Mouse (Mus musculus) intestine, embryonic 14.5 days (tissue): ENCODE measurements at regions not wholly inside any gene's neighbourhood (a gene's known extent, or its start where the extent isn't known, plus 50 kb on each side); places are given as distances from the start of the nearest gene placed in this dataset.
A peak's percentile ranks its signal among the peaks of the same experiment; 100 is the strongest.

ENCODE experiments used
- ATAC-seq: fragments of 200-750 bp; cut with Nextera tagmentation; replicated peaks from 2 replicates; pipeline ENCODE4 v1.8.0; 2017; ENCODE audit warnings: low read depth, moderate number of reproducible peaks, moderate TSS enrichment, moderate library complexity; ENCODE audit not compliant: low FRiP score, low TSS enrichment
- DNase-seq: peaks from one replicate; pipeline ENCODE4 v3.0.0-alpha.2; 2018; ENCODE audit warnings: low spot score
- H3K27ac ChIP-seq: fragments of 300-500 bp; sonication (generic); 2 replicates; pipeline ENCODE4 v1.5.1; 2014; ENCODE audit warnings: low read depth, mild to moderate bottlenecking, control low read depth
- H3K27me3 ChIP-seq: fragments of 300-500 bp; sonication (generic); replicated peaks from 2 replicates; pipeline ENCODE4 v1.6.1; 2014; ENCODE audit warnings: low read length, control low read depth; ENCODE audit not compliant: control insufficient read depth, insufficient read depth
- H3K36me3 ChIP-seq: fragments of 300-500 bp; sonication (generic); 2 replicates; pipeline ENCODE4 v1.6.1; 2014; ENCODE audit warnings: low read length, control low read depth; ENCODE audit not compliant: control insufficient read depth, insufficient read depth
- H3K4me1 ChIP-seq: fragments of 300-500 bp; sonication (generic); replicated peaks from 2 replicates; pipeline ENCODE4 v1.6.1; 2014; ENCODE audit warnings: low read length, control low read depth, mixed read lengths; ENCODE audit not compliant: control insufficient read depth, insufficient read depth
- H3K4me2 ChIP-seq: fragments of 300-500 bp; sonication (generic); 2 replicates; pipeline ENCODE4 v1.6.1; 2014; ENCODE audit warnings: low read length
- H3K4me3 ChIP-seq: fragments of 300-500 bp; sonication (generic); 2 replicates; pipeline ENCODE4 v1.5.1; 2014; ENCODE audit warnings: low read depth, low read length, control low read depth, mixed read lengths
- H3K9ac ChIP-seq: fragments of 300-500 bp; sonication (generic); 2 replicates; pipeline ENCODE4 v1.6.1; 2014; ENCODE audit warnings: mild to moderate bottlenecking, low read length
- H3K9me3 ChIP-seq: fragments of 300-500 bp; sonication (generic); 2 replicates; pipeline ENCODE4 v1.6.1; 2016; ENCODE audit warnings: low read length, control low read depth; ENCODE audit not compliant: control insufficient read depth
- WGBS: fragments of 180-500 bp; shearing (Covaris S2); extraction: QIAGEN DNeasy Blood & Tissue Kit; methylation state at CpG from one replicate; pipeline ENCODE4 v1.1.7; 2014; 5-methylcytosine and 5-hydroxymethylcytosine counted together

- Histone ChIP-seq H3K27ac (no peak overlapping the region), H3K9me3 (no peaks in the 10 kb centered on the region), H3K36me3 (no peaks in the 10 kb centered on the region), H3K4me1 (no peaks in the 10 kb centered on the region), H3K4me3 (no peak overlapping the region), H3K27me3 (no peaks in the 10 kb centered on the region), H3K9ac (no peak overlapping the region), H3K4me2 (no peak overlapping the region)
- whole genome bisulfite sequencing = 28% methylated on average over 4 of the region's 4 CpGs
- DNase-seq = no peak
- ATAC-seq = no peak
These were observed 142.3 kb upstream of the Zkscan2 start for GRCm38 (mm10) chr7:123642596-123642995.

DNA sequence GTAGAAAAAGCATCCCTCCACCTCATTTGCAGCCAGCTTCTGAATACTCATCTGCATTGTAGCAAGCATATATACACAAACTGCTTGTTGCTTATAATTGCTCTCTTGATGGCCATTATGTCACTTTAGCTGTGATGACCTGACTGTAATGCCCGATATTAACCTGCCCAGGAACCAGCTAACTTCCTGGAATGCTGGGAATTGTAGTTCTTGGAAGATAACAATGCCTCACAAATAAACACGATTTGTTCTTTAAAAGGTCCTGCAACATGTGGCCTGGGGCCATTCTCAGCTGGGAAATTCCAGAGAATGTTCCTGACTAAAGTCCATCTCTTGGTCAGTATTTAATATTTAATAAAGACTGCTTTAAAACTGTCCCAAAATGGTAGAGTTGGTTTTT is 143.2 kb upstream of the Zkscan2 start:
- no peak overlapping the region for H3K27ac ChIP-seq
- H3K9ac ChIP-seq = no peak overlapping the region
- 43% methylated on average over 2 of the region's 2 CpGs for WGBS
- no peaks in the 10 kb centered on the region for H3K27me3 ChIP-seq
- ATAC-seq (no peak), DNase-seq (no peak)
- H3K4me1 ChIP-seq = no peaks in the 10 kb centered on the region
- no peak overlapping the region for H3K4me3 ChIP-seq
- no peak overlapping the region for H3K4me2 ChIP-seq
- H3K36me3 ChIP-seq = no peaks in the 10 kb centered on the region
- H3K9me3 ChIP-seq = no peaks in the 10 kb centered on the region

DNA sequence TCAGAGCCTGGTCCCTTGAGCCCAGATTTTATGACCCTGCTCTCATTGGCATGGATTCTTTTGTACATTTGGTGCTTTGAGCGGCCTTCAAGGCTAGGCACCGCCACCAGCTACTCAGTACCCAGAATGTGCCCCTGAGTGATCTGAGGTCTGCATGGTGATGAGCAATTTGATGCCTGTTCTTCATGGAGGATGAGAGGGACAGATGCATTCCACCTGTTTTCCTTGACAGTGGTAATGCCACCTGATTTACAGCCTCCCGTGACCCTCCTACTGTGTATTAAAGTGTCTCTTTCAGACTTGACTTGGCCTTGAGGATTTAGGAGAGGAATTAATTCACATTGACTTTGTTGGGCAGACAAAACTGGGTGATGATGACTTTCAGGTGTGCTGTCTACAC is 145.3 kb upstream of the Zkscan2 start:
- ATAC-seq (no peak), DNase-seq (no peak)
- no peaks in the 10 kb centered on the region for H3K27me3 ChIP-seq
- H3K4me2 ChIP-seq = no peak overlapping the region
- H3K9me3 ChIP-seq = no peaks in the 10 kb centered on the region
- WGBS = 81% methylated on average over 3 of the region's 3 CpGs
- H3K9ac ChIP-seq = no peak overlapping the region
- H3K4me3 ChIP-seq = no peak overlapping the region
- no peaks in the 10 kb centered on the region for H3K4me1 ChIP-seq
- no peaks in the 10 kb centered on the region for H3K36me3 ChIP-seq
- H3K27ac ChIP-seq = no peak overlapping the region

- Histone ChIP-seq H3K4me1 (no peaks in the 10 kb centered on the region), H3K4me2 (no peak overlapping the region), H3K36me3 (no peaks in the 10 kb centered on the region), H3K4me3 (no peak overlapping the region), H3K9me3 (no peaks in the 10 kb centered on the region), H3K9ac (no peak overlapping the region), H3K27me3 (no peaks in the 10 kb centered on the region), H3K27ac (no peak overlapping the region)
- WGBS = 53% methylated on average over 5 of the region's 5 CpGs
- ATAC-seq (no peak), DNase-seq (no peak)
These were observed 165.2 kb upstream of the Zkscan2 start for GRCm38 (mm10) chr7:123665459-123665858.

DNA sequence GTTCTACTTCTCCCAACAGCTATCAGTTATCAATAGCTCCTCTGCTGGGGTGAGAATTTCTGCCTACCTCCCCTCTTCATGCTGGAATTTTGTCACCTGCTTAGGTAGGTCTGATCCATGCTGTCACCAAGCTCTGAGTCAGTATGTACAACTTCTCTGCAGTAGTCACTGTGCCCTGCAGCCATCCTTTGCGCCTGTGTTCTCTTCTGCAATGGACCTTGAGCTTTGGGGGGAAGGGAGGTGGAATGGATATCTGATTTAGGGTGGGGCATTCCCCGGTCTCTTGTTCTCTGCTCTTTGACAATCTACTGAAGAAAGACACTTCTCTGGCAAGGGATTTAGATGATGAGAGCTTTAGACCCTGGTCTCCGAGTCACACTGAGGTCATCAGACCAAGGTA is 184.5 kb upstream of the Zkscan2 start:
- no peak overlapping the region for H3K9ac ChIP-seq
- no peak for DNase-seq
- no peaks in the 10 kb centered on the region for H3K4me1 ChIP-seq
- peak; percentile 60; the same call in 1 of the 2 replicates for ATAC-seq
- no peak overlapping the region for H3K4me3 ChIP-seq
- H3K36me3 ChIP-seq = no peaks in the 10 kb centered on the region
- H3K27me3 ChIP-seq = no peaks in the 10 kb centered on the region
- H3K9me3 ChIP-seq = no peaks in the 10 kb centered on the region
- WGBS = 59% methylated on average over 3 of the region's 3 CpGs
- no peak overlapping the region for H3K27ac ChIP-seq
- H3K4me2 ChIP-seq = no peak overlapping the region

DNA sequence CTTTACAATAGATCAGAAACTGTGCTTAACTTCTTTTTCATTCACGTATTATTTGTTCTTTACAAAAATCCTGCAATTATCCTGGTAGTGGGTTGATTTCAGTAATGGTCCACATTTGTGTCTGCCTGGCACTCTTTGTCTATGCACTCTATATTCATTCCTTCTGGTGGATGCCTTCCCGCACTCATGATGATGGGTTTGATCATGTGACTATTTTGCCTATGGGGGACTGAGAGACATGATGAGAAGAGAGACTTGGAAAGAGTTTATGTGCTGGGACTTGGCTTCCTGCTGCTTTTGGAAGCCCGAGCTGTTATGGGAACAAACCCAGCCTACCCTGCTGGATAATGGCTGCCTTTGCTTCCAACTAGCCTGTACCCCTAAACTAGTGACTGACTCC is 186.3 kb upstream of the Zkscan2 start:
- H3K9ac ChIP-seq = no peak overlapping the region
- no peak overlapping the region for H3K4me2 ChIP-seq
- H3K27me3 ChIP-seq = no peaks in the 10 kb centered on the region
- DNase-seq (no peak), ATAC-seq (no peak)
- H3K4me1 ChIP-seq = no peaks in the 10 kb centered on the region
- H3K36me3 ChIP-seq = no peaks in the 10 kb centered on the region
- H3K27ac ChIP-seq = no peak overlapping the region
- 86% methylated on average over 3 of the region's 3 CpGs for WGBS
- H3K4me3 ChIP-seq = no peak overlapping the region
- H3K9me3 ChIP-seq = no peaks in the 10 kb centered on the region

DNA sequence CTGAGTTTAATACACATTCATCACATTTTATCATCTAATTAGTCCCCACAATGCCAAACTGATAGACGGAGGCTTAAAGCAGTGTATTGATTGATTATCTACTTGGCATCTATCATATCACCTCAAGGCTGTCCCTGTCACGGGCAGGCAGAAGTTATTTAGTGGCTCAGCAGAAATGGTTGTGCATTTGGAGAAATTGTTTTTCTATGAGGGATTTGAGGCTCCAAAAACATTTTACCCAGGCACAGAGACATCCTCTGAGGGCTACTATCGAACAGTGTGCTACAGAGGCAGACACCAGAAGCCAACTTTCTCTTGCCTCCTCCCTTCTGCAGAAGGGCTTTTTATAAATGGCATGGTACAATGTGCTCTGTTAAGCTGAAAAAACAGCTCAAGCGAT is 230.8 kb upstream of the Zkscan2 start:
- Histone ChIP-seq H3K9ac (no peak overlapping the region), H3K27me3 (no peaks in the 10 kb centered on the region), H3K9me3 (no peaks in the 10 kb centered on the region), H3K36me3 (no peaks in the 10 kb centered on the region), H3K4me2 (no peak overlapping the region), H3K27ac (no peak overlapping the region), H3K4me1 (no peaks in the 10 kb centered on the region), H3K4me3 (no peak overlapping the region)
- no peak for DNase-seq
- ATAC-seq = no peak
- 62% methylated on average over 4 of the region's 4 CpGs for WGBS

DNA sequence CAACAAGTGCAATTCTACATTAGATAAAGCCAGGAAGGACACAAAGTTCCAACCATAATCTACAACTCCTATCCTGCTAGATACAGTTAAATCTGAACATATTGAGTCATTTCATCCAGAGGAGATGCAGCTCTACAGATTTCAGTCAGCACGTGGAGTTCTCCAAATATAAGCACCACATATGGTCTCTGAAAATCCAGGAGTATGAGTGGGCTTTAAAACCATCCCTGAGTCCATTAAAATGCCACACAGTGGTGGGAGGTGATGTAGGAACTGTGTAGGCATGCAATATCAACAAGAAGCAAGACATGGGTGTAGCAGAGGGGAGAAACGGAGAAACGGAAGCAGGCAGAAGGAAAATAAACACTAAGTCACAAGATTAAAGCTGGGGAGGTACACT is 232.8 kb upstream of the Zkscan2 start:
- Histone ChIP-seq H3K9ac (no peak overlapping the region), H3K9me3 (no peaks in the 10 kb centered on the region), H3K27ac (no peak overlapping the region), H3K36me3 (no peaks in the 10 kb centered on the region), H3K4me1 (no peaks in the 10 kb centered on the region), H3K27me3 (no peaks in the 10 kb centered on the region), H3K4me2 (no peak overlapping the region), H3K4me3 (no peak overlapping the region)
- 74% methylated on average over 3 of the region's 3 CpGs for WGBS
- DNase-seq (no peak), ATAC-seq (no peak)

- Histone ChIP-seq H3K9me3 (no peaks in the 10 kb centered on the region), H3K4me1 (no peaks in the 10 kb centered on the region), H3K27ac (no peak overlapping the region), H3K4me3 (no peak overlapping the region), H3K9ac (no peak overlapping the region), H3K36me3 (no peaks in the 10 kb centered on the region), H3K27me3 (no peaks in the 10 kb centered on the region), H3K4me2 (no peak overlapping the region)
- 41% methylated on average over 4 of the region's 4 CpGs for whole genome bisulfite sequencing
- ATAC-seq (no peak), DNase-seq (no peak)
These were observed 234.7 kb upstream of the Hs3st4 start for GRCm38 (mm10) chr7:123747986-123748385.
